Mouse (Mus musculus): Measurements from ENCODE around the gene Caskin2.

Caskin2 gene

GRCm38 (mm10) chr11:115753485-115753884 lies 60.0 kb downstream of the Caskin2 start:
- no peak for DNase-seq

GRCm38 (mm10) chr11:115752653-115753052 lies 60.8 kb downstream of the Caskin2 start:
- no peak for DNase-seq

GRCm38 (mm10) chr11:115751725-115752124 lies 61.7 kb downstream of the Caskin2 start:
- DNase-seq = no peak

GRCm38 (mm10) chr11:115749834-115750233 lies 63.6 kb downstream of the Caskin2 start:
- no peak for DNase-seq
